Mouse (Mus musculus): ENCODE measurements around the gene Sorcs2.

Gene Sorcs2

DNA sequence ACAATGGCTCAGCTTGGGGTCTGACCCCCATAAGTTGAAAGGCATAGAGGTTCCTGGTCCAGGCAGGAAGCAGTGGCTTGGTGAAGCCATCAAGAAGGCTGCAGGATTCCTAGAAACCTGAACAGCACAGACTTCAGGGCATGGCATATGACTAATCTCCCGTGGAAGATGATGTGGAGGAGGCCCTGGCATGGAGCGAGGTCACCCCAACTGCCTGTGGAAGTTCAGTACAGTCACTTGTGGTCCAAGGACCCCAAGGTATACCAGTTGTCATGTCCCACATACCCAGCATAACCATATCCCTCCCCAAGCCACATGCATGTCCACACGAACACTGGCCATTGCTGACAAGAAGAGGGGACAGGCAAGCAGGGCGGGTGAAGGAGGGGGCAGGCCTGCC, 206.7 kb downstream of the Sorcs2 start:
- in situ Hi-C loops (cut with MboI; ENCODE audit: low sequenced_read_pairs): no loop called here

GRCm38 (mm10) chr5:36188310-36188709, 209.6 kb downstream of the Sorcs2 start:
- in situ Hi-C loops (cut with MboI; ENCODE audit: low sequenced_read_pairs): no loop called here

- in situ Hi-C loops (cut with MboI; ENCODE audit: low sequenced_read_pairs): no loop called here
Measured at GRCm38 (mm10) chr5:36186294-36187053, 211.5 kb downstream of the Sorcs2 start.

DNA sequence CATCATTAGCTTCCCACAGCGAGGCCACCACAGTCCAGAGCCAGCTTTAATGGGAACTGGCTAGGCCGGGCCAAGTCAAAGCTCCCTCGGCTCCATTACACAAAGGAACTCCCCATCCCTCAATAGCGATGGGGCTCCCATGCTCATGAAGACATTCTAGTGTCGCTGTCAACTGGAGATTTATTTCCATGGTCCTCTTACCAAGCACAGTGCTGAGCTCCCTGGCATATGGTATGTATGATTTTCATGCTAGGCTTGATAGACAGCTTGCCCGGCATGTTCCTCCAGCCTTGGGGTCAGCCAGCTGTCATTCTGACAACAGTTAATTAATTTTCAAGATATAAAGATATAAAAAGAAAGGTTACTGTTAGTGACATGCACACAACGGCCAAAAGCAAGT, 215.6 kb downstream of the Sorcs2 start:
- in situ Hi-C loops (cut with MboI; ENCODE audit: low sequenced_read_pairs): no loop called here

DNA sequence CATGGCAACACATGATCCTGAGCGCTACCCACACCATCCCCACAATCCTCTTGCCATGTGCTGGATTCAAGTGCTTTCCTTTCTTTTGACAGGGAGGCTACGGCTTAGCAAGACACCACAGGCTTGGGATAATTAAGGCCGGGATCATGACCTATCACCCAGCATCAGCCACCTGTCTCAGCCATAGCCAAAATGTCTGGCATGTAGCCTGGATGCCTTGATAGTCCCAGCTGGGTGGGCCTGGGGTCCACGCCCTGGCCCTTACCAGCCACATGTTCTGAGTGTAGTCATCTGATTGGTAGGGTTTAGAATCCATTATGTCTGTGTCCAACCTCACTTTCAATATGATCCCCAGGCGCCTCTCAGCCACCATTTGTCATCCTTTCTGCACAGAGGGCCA, 218.2 kb downstream of the Sorcs2 start:
- in situ Hi-C loops (cut with MboI; ENCODE audit: low sequenced_read_pairs): no loop called here

GRCm38 (mm10) chr5:36178785-36179184, 219.2 kb downstream of the Sorcs2 start:
- in situ Hi-C loops (cut with MboI; ENCODE audit: low sequenced_read_pairs): no loop called here

DNA sequence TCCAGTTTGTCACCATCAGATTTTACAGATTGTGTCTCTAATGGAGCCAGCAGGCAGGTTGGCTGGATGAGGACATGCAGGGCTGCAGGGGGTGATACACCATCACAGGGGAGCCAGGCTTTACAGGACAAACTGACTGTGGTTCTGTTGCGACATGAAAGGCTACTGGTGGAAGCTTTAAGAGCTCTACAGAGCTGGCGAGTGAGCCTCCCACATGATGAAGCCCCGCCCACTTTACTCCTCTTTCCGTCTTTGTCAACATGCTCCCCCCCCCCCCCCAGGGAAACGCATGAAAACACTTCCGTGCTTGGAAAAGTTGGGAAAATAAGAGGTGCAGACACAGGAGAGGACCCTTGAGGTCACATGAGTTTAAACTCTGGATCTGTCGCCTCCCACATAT, 219.7 kb downstream of the Sorcs2 start:
- in situ Hi-C loops (cut with MboI; ENCODE audit: low sequenced_read_pairs): no loop called here

- in situ Hi-C loops (cut with MboI; ENCODE audit: low sequenced_read_pairs): no loop called here
Measured at GRCm38 (mm10) chr5:36176873-36177272, 221.1 kb downstream of the Sorcs2 start.

DNA sequence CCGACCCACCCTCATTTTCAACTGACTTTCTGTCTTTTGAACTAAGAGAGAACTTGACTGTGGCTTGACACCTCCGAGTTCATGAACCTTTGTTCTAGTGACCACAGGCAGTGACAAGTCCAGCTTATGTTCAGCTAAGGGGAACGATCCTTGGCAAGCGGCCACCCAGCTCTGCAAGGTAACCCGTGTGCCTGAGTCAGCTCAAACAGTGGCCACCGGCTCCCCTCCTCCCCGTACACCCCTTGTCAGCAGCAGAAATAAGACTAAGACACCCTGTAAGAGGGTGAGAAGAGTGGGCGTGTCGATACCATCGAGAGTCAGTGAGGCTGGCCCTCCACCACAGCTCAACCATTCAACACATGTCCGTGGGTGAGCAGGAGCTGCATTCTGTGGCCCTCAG, 221.5 kb downstream of the Sorcs2 start:
- in situ Hi-C loops (cut with MboI; ENCODE audit: low sequenced_read_pairs): no loop called here

DNA sequence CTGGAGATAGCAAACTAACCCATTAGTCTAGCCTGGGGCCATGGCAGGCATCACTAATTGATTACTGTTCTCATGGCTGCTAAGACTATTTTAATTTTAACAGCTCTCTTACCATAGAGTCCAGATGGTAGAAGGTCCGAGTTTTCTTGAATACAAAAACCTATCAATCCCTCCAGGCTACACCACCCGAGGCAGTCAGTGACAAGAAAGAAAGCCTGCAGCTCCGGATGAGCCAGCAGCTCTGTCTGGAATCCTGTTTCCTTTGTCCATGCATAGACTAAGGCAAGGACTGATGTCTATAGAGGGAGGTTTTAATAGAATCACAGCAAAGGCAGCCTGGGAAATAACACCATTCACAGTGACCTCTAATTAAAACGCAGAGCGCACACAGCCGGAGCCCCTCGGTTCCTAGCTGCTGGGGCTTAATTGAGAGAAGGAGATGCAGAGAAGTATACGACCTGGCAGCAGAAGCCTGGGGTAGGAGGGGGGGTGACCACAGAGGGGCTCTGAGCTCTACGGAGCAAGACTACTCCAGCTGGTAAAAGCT, 223.3 kb downstream of the Sorcs2 start:
- in situ Hi-C loops (cut with MboI; ENCODE audit: low sequenced_read_pairs): no loop called here

GRCm38 (mm10) chr5:36168963-36169650, 228.8 kb downstream of the Sorcs2 start:
- in situ Hi-C loops (cut with MboI; ENCODE audit: low sequenced_read_pairs): no loop called here

DNA sequence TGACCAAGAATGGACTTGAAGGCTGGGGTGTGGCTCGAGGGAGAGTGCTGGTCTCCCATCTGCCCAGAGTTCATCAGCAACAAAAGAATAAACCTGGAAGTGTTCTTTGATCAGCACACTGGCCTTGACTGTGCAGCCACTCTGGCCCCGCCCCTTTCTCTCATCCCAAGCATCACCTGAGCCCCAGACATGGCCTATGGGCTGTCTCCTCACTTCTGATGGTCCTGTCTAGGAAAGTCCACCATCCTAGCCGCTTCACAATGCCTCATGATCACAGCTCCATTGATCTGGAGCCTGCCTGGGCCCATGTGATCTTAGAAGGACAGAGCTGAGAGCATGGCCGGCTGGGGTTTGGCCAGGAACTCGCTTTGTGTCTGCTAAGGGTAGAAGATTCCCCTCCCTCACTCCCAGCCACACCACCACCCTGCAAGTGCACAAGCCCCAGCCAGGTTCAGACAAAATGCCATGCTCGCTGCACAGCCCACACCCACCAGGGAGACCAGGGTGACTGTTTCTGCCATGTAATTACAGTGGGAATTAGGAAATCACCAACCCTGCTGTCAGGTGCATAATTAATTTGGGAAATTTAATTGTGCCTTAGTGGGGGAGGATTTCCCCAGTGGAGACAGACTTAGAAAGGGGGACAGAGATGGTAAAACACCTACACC, 231.5 kb downstream of the Sorcs2 start:
- in situ Hi-C loops (cut with MboI; ENCODE audit: low sequenced_read_pairs): no loop called here

GRCm38 (mm10) chr5:36165424-36166302, 232.3 kb downstream of the Sorcs2 start:
- in situ Hi-C loops (cut with MboI; ENCODE audit: low sequenced_read_pairs): no loop called here

DNA sequence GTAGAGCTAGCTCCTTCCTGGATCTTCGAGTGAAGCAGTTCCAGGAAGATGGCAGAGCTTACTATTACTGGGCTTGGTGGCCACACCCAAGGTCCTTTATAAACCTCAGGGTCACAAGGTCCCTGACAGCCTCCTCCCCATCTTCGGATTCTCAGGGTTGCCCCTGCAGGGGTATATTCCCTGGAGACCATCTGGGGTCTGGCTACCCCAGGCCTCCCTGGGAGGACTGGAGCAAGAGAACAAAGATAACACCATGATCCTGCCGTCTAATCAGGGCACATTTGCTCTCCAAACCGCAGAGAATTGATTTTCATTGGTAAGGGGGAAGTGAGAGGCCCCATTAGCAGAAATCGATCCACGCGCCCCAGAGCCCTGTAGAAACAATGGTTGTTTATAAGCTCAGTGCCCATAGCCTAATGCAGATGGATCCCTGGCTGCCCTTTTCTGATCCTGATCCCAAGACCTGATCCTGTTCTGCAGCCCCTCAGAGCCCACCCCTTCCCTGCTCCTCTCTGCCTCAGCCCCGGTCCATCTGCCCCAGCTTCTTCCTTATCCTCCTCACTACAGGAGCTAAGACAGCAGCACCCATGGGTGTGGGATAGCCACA, 243.0 kb downstream of the Sorcs2 start:
- in situ Hi-C loops (cut with MboI; ENCODE audit: low sequenced_read_pairs): no loop called here

DNA sequence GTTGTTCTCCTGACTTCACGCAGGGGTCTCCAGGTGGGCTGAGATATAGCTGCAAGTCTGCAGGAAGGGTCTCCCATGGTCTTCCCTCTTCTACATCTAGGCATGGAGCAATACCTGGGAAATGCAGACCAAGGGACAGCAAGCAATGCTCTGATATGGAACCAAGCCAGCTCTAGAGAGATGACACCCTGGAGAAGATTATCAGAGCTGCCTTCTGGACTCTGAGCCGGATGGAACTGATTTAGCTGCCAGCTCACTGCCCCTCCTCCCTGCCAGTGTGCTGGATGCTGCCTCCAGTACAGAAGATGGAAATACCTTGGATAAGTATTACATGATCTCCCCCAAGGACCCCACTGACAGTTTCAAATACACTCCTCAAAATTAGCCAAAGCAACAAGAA, 244.7 kb downstream of the Sorcs2 start:
- in situ Hi-C loops (cut with MboI; ENCODE audit: low sequenced_read_pairs): no loop called here

DNA sequence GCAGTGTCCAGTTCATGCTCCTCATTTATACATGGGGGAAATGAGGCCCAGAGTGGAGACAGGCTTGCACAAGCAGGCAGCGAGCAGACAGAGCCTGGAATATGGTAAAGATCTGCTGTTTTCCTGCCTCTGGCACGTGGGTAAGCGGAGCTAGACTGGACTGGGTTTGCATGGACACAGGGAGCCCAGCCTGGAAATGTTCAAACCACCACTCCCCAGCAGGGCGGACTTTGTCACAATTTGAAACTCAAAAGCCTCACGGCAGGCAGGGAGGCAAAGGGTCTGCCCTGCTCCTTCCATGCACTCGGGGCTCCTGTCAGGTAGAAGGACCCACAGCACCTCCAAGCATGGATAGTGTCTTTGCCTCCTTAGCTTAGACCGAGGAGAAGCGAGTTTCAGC, 246.9 kb downstream of the Sorcs2 start:
- in situ Hi-C loops (cut with MboI; ENCODE audit: low sequenced_read_pairs): no loop called here

GRCm38 (mm10) chr5:36149098-36149497, 248.8 kb downstream of the Sorcs2 start:
- in situ Hi-C loops (cut with MboI; ENCODE audit: low sequenced_read_pairs): no loop called here

DNA sequence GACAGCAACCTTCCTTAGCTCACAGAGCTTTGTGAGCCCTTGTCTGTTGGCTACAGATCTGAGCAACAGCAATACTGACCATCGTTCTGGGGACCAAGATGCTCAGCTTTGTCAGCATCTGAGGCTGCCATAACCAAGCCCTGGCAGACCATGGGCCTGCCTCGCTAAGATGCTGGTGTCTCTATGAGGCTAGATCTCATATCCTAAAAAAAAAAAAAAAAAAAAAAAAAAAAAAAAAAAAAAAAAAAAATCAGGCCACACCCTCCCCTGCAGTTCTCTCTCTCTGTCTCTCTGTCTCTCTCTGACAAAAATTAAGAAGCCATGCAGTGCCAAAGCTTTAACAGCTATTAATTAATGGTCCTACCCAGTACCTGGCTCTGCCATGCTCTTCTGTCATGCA, 251.3 kb downstream of the Sorcs2 start:
- in situ Hi-C loops (cut with MboI; ENCODE audit: low sequenced_read_pairs): no loop called here

- in situ Hi-C loops (cut with MboI; ENCODE audit: low sequenced_read_pairs): no loop called here
Measured at GRCm38 (mm10) chr5:36144560-36144959, 253.4 kb downstream of the Sorcs2 start.

- in situ Hi-C loops (cut with MboI; ENCODE audit: low sequenced_read_pairs): no loop called here
Measured at GRCm38 (mm10) chr5:36141676-36142255, 256.2 kb downstream of the Sorcs2 start.
